In the genomic region with DNA sequence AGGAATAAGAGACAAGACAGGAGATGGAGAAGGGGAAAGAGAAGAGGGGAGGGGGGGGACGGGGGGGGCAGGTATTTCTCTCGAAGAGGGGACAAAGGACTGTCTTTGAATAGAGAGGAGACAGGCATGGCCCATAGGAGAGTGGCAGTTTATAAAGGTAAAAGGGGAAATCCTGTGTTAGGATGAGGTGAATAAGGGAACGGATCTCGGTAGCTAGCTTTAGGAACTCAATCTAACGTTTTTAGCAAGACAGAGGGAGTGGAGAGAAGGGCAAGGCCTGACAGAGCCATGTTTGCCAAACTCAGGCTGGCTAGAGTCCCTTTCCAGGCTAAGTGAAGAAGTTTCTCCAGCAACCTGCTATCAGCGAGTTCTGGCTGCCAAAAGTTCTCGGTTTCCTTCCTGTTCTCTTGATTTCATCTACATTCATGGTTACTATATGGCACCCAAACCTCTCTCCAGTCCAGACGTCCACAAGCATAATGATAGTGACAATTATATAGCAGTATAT, we compare ENCODE assay signal across 8 mouse cellular contexts. TPM values are rescaled to one million over a fixed set of nuclear protein-coding genes. Genes with fewer than 3 reads are reported as not detected.
DNase-seq lines count a peak whose midpoint lies in the region; ATAC-seq and TF ChIP-seq lines count a peak whose summit lies in the region.

No protein-coding gene starts in this region.

- no peak for TF ChIP-seq CTCF in E14TG2a.4 (conservative IDR thresholded peaks at IDR 0.05; ENCODE audit: low read length)
- no peak for TF ChIP-seq CTCF in liver, embryonic 14.5 days (IDR thresholded peaks at IDR 0.05; ENCODE audit: low read depth)

- H3K27ac ChIP-seq in heart, embryonic 11.5 days (ENCODE audit: low read depth, low read length): no peak overlapping the region
- H3K27ac ChIP-seq in forebrain, embryonic 14.5 days (ENCODE audit: low read depth, low read length): no peak overlapping the region
- peak overlapping the region; percentile 1 for H3K27ac ChIP-seq in liver, embryonic 14.5 days

- no peak for TF ChIP-seq EP300 in liver, embryonic 14.5 days (IDR thresholded peaks at IDR 0.05; ENCODE audit: low read depth)

- no peaks in the 10 kb centered on the region for H3K27me3 ChIP-seq in heart, embryonic 11.5 days (ENCODE audit: control insufficient read depth, insufficient read depth, low read length)
- no peaks in the 10 kb centered on the region for H3K27me3 ChIP-seq in E14TG2a.4 (ENCODE audit: insufficient read depth, low read length)
- no peaks in the 10 kb centered on the region for H3K27me3 ChIP-seq in forebrain, embryonic 14.5 days (replicated peaks; ENCODE audit: control insufficient read depth, insufficient read depth, low read length)
- no peaks in the 10 kb centered on the region for H3K27me3 ChIP-seq in liver, embryonic 14.5 days (ENCODE audit: control insufficient read depth, insufficient read depth, low read length)

- no peak for DNase-seq in heart, adult 9 months (ENCODE audit: low spot score in 2 of 2)
- no peak for DNase-seq in forebrain, embryonic 14.5 days (ENCODE audit: low spot score)
- no peak for DNase-seq in liver, embryonic 14.5 days (ENCODE audit: low read depth in 3 of 3, low spot score in 3 of 3)
- DNase-seq in c-Kit-positive CD71-positive TER-119-positive erythroid progenitor cells, embryonic 14.5 days (ENCODE audit: low spot score): no peak
- no peak for DNase-seq in right cerebral cortex, postnatal 14 days

- WGBS in heart, embryonic 11.5 days (ENCODE audit: insufficient replicate concordance): 45% methylated on average over 8 of the region's 8 CpGs
- WGBS in forebrain, embryonic 14.5 days: 45% methylated on average over 8 of the region's 8 CpGs
- WGBS in liver, embryonic 14.5 days (ENCODE audit: insufficient replicate concordance): 19% methylated on average over 8 of the region's 8 CpGs

- no peak for ATAC-seq in heart, embryonic 11.5 days (replicated peaks; ENCODE audit: insufficient number of reproducible peaks, low FRiP score, low TSS enrichment)
- ATAC-seq in forebrain, embryonic 14.5 days: peak; percentile 27
- peak; percentile 2; the same call in 1 of the 2 replicates for ATAC-seq in liver, embryonic 14.5 days (ENCODE audit: insufficient read depth)
- no peak for ATAC-seq in frontal cortex, adult (ENCODE audit: low TSS enrichment)

- H3K36me3 ChIP-seq in heart, embryonic 11.5 days (ENCODE audit: control insufficient read depth, insufficient read depth, low read length): peaks cover 7% of the 10 kb centered on the region; the same call in 1 of the 2 replicates
- peaks cover 35% of the 10 kb centered on the region for H3K36me3 ChIP-seq in E14TG2a.4 (ENCODE audit: insufficient read depth, low read length)
- H3K36me3 ChIP-seq in forebrain, embryonic 14.5 days (ENCODE audit: control insufficient read depth, insufficient read depth, low read length): peaks cover 15% of the 10 kb centered on the region
- no peaks in the 10 kb centered on the region for H3K36me3 ChIP-seq in liver, embryonic 14.5 days (replicated peaks; ENCODE audit: control insufficient read depth, insufficient read depth, low read depth)

- peak overlapping the region; percentile 77 for H3K4me3 ChIP-seq in heart, embryonic 11.5 days (ENCODE audit: low read depth, low read length)
- H3K4me3 ChIP-seq in E14TG2a.4 (replicated peaks; ENCODE audit: low read length): peak overlapping the region; percentile 86
- peak overlapping the region; percentile 77 for H3K4me3 ChIP-seq in forebrain, embryonic 14.5 days (ENCODE audit: low read depth, low read length)
- peak overlapping the region in 1 of 2 experiments; percentile 79; a peak in 2 of 4 replicates for H3K4me3 ChIP-seq in liver, embryonic 14.5 days (ENCODE audit: insufficient read depth in 1 of 2, low read depth in 2 of 2, low read length in 2 of 2)

- H3K4me2 ChIP-seq in heart, embryonic 11.5 days: peak overlapping the region; percentile 65
- peak overlapping the region; percentile 75 for H3K4me2 ChIP-seq in forebrain, embryonic 14.5 days (ENCODE audit: low read length)
- peak overlapping the region; percentile 82 for H3K4me2 ChIP-seq in liver, embryonic 14.5 days (ENCODE audit: low read depth)

- H3K9ac ChIP-seq in heart, embryonic 11.5 days (ENCODE audit: low read depth, low read length): peak overlapping the region; percentile 81
- peak overlapping the region; percentile 87 for H3K9ac ChIP-seq in forebrain, embryonic 14.5 days (ENCODE audit: low read length)
- H3K9ac ChIP-seq in liver, embryonic 14.5 days (replicated peaks): peak overlapping the region; percentile 7; the same call in 1 of the 2 replicates

- no peaks in the 10 kb centered on the region for H3K9me3 ChIP-seq in heart, embryonic 11.5 days (replicated peaks; ENCODE audit: control insufficient read depth, low read length)
- H3K9me3 ChIP-seq in E14TG2a.4 (ENCODE audit: low read length): no peaks in the 10 kb centered on the region
- no peaks in the 10 kb centered on the region for H3K9me3 ChIP-seq in forebrain, embryonic 14.5 days (replicated peaks; ENCODE audit: control insufficient read depth, low read length)
- H3K9me3 ChIP-seq in liver, embryonic 14.5 days (ENCODE audit: control insufficient read depth, low read length): no peaks in the 10 kb centered on the region

- H3K4me1 ChIP-seq in heart, embryonic 11.5 days (ENCODE audit: control insufficient read depth, insufficient read depth, low read length): no peaks in the 10 kb centered on the region
- H3K4me1 ChIP-seq in E14TG2a.4 (replicated peaks; ENCODE audit: low read depth, low read length): peaks cover 61% of the 10 kb centered on the region
- no peaks in the 10 kb centered on the region for H3K4me1 ChIP-seq in forebrain, embryonic 14.5 days (ENCODE audit: control insufficient read depth, insufficient read depth, low read length)
- peaks cover 20 to 21% of the 10 kb centered on the region in 2 experiments; a peak in 3 of 4 replicates for H3K4me1 ChIP-seq in liver, embryonic 14.5 days (replicated peaks; ENCODE audit: control insufficient read depth in 2 of 2, insufficient read depth in 2 of 2, low read length in 1 of 2)

RNA-seq across cellular contexts. Expression of gene Rabggta, which starts 0.4 kb away (rescaled TPM):
- polyA plus RNA-seq in heart, embryonic 11.5 days (2014; fragmentation: Nextera tagmentation; extraction: Ambion mirVana): 19.1 and 19.7 TPM in 2 replicates
- polyA plus RNA-seq in forebrain, embryonic 14.5 days (2014; fragmentation: Nextera tagmentation; extraction: Ambion mirVana): 34.2 and 38.3 TPM in 2 replicates
- 10.9 and 12.8 TPM in 2 replicates for polyA plus RNA-seq in liver, embryonic 14.5 days (2012; rRNA removed)
- polyA plus RNA-seq in liver, embryonic 14.5 days (2014; fragmentation: Nextera tagmentation; extraction: Ambion mirVana): 7.4 and 8.1 TPM in 2 replicates

RNA-seq across cellular contexts. Expression of gene Tgm1, which starts 8.8 kb away (rescaled TPM):
- 0.13 and 0.30 TPM in 2 replicates for polyA plus RNA-seq in heart, embryonic 11.5 days (2014; fragmentation: Nextera tagmentation; extraction: Ambion mirVana)
- polyA plus RNA-seq in forebrain, embryonic 14.5 days (2014; fragmentation: Nextera tagmentation; extraction: Ambion mirVana): 0.10 and 0.12 TPM in 2 replicates
- polyA plus RNA-seq in liver, embryonic 14.5 days (2012; rRNA removed): 2.0 and 2.4 TPM in 2 replicates
- polyA plus RNA-seq in liver, embryonic 14.5 days (2014; fragmentation: Nextera tagmentation; extraction: Ambion mirVana): 2.0 and 2.3 TPM in 2 replicates

RNA-seq across cellular contexts. Expression of gene Dhrs1, which starts 23.0 kb away (rescaled TPM):
- 56.4 and 60.3 TPM in 2 replicates for polyA plus RNA-seq in heart, embryonic 11.5 days (2014; fragmentation: Nextera tagmentation; extraction: Ambion mirVana)
- polyA plus RNA-seq in forebrain, embryonic 14.5 days (2014; fragmentation: Nextera tagmentation; extraction: Ambion mirVana): 83.8 and 84.4 TPM in 2 replicates
- 21.2 and 31.0 TPM in 2 replicates for polyA plus RNA-seq in liver, embryonic 14.5 days (2012; rRNA removed)
- polyA plus RNA-seq in liver, embryonic 14.5 days (2014; fragmentation: Nextera tagmentation; extraction: Ambion mirVana): 34.4 and 40.4 TPM in 2 replicates

RNA-seq across cellular contexts. Expression of gene Nop9, which starts 23.0 kb away (rescaled TPM):
- polyA plus RNA-seq in heart, embryonic 11.5 days (2014; fragmentation: Nextera tagmentation; extraction: Ambion mirVana): 25.1 and 26.3 TPM in 2 replicates
- polyA plus RNA-seq in forebrain, embryonic 14.5 days (2014; fragmentation: Nextera tagmentation; extraction: Ambion mirVana): 36.3 and 36.6 TPM in 2 replicates
- polyA plus RNA-seq in liver, embryonic 14.5 days (2012; rRNA removed): 13.1 and 13.2 TPM in 2 replicates
- 20.8 and 27.5 TPM in 2 replicates for polyA plus RNA-seq in liver, embryonic 14.5 days (2014; fragmentation: Nextera tagmentation; extraction: Ambion mirVana)

RNA-seq across cellular contexts. Expression of gene Cideb, which starts 35.8 kb away (rescaled TPM):
- polyA plus RNA-seq in heart, embryonic 11.5 days (2014; fragmentation: Nextera tagmentation; extraction: Ambion mirVana): 1.4 and 1.7 TPM in 2 replicates
- polyA plus RNA-seq in forebrain, embryonic 14.5 days (2014; fragmentation: Nextera tagmentation; extraction: Ambion mirVana): 0.14 TPM in 1 of 2 replicates, not detected in the other
- polyA plus RNA-seq in liver, embryonic 14.5 days (2012; rRNA removed): 37.3 and 42.1 TPM in 2 replicates
- 40.0 and 42.8 TPM in 2 replicates for polyA plus RNA-seq in liver, embryonic 14.5 days (2014; fragmentation: Nextera tagmentation; extraction: Ambion mirVana)

Comparison
In these comparisons a context has a peak if more than half of its experiments do, and no peak if none do; other contexts are left out.
1. ATAC-seq: peak in forebrain, embryonic 14.5 days (single experiment) and liver, embryonic 14.5 days (single experiment); none in heart, embryonic 11.5 days (single experiment) and frontal cortex, adult (single experiment).
2. H3K9ac ChIP-seq: peak in every context shown above with its lines; median percentile 87 in forebrain, embryonic 14.5 days; 81 in heart, embryonic 11.5 days; 7 in liver, embryonic 14.5 days.
3. Peak in every context shown above with its lines, with median percentiles within 50 percentile points of each other: H3K4me2 ChIP-seq.